Mouse (Mus musculus): ENCODE measurements around the gene Lrfn4.

Lrfn4 gene

GRCm38 (mm10) chr19:4615151-4616093 is at the start of gene Lrfn4:
Gene Lrfn4 (minus strand): TSS chr19:4615667.
- peak; percentile 45 to 47 for DNase-seq

GRCm38 (mm10) chr19:4658156-4658555 is 42.7 kb upstream of the Lrfn4 start:
- DNase-seq: no peak

- DNase-seq: no peak
Observed at GRCm38 (mm10) chr19:4646917-4647492, 31.5 kb upstream of the Lrfn4 start.

DNA sequence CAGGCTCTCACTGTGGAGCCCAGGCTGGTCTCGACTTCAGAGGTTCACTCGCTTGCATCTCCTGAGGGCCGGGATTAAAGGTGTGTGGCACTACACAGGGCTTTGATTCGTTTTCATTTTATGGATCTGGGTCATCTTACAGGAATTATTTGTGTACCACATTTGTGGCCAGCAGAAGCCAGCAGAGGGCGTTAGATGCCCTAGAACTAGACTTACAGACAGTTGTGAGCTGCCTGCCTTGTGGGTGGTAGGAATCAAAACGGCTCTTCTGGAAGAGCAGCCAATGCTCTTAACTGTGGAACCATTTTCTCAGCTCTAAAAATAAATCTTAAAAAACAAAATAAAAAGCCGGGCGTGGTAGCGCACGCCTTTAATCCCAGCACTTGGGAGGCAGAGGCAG is 28.8 kb upstream of the Lrfn4 start:
- no peak for DNase-seq

GRCm38 (mm10) chr19:4635986-4636385 is 20.5 kb upstream of the Lrfn4 start:
- no peak for DNase-seq

- peak; percentile 83 to 86 for DNase-seq
Observed at GRCm38 (mm10) chr19:4628819-4629218, 13.4 kb upstream of the Lrfn4 start.

GRCm38 (mm10) chr19:4625829-4626535 is 10.5 kb upstream of the Lrfn4 start:
- no peak for DNase-seq

DNA sequence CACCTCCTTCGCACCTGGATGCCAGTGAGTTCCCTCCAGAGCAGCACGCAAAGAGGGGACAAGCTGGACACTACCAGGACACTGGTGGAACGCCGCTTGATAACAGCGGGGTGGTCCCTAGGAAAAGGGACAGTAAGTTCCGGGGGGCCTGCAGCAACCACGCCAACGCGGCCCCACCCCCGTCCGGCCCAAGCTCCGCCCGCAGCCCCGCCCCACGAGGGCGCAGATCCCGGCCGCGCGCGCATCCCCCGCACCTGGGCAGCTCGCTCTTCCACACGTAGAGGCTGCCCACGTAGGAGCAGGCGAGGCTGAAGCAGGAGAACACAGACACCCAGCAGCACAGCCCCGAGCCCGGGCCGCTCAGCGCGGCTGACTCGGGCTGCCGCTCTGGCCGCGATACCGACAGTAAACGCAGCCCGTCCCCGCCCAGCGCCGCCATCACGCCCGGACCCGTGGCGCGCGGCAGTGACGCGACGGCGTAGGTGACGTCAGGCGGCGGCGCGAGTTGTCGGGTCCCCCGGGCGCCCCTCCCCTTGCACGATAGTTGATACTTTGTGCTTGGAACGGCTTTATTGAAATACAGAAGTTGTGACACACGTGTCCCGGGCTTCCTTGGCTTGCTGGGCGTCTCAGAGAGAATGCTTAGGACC is 9.8 kb upstream of the Lrfn4 start, which contains the start of gene Rce1:
Rce1 (minus strand) TSS at position 463 of the 650 bp plus-strand sequence.
- peak; percentile 95 to 96 for DNase-seq

- DNase-seq: no peak
Observed at GRCm38 (mm10) chr19:4624406-4625178, 9.1 kb upstream of the Lrfn4 start.

DNA sequence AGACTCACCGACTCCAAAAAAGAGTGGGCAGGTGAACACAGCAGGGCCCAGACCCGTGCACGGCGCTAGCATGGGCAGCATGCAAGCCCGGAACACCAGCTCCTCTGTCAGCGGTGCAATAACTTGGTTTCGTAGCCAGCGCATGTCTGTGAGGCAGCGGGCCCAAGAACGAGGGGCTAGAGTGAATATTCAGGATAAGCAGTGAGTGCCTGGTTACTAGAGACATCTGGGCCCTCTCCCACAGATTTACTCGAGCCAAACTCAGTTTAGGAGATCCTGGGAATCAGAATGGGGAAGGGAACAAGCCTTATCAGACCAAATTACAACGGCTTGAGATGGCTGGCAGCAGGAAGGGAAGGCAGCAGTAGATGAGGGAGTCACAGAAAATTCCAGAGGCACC is 8.5 kb upstream of the Lrfn4 start:
- no peak for DNase-seq

DNA sequence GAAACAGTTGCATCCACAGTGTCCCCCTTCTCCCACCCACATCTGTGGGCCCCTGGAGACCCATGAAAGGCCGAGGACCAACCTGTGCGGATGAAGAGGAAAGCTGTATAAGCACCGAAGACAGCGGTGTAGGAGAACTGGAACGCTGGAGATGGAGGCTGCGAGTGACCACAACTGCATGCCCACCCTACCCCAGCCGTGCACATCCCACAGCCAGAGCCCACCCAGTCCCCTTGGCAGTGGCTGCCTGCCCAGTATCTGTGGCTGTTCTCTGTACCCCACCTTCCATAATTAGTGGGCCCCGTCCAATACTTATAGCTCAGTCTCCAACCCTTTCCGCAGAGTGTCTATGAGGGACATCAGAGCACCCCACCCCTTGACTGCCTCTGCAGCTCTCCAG is 8.0 kb upstream of the Lrfn4 start:
- DNase-seq: no peak

GRCm38 (mm10) chr19:4622780-4623179 is 7.3 kb upstream of the Lrfn4 start:
- DNase-seq: no peak

DNA sequence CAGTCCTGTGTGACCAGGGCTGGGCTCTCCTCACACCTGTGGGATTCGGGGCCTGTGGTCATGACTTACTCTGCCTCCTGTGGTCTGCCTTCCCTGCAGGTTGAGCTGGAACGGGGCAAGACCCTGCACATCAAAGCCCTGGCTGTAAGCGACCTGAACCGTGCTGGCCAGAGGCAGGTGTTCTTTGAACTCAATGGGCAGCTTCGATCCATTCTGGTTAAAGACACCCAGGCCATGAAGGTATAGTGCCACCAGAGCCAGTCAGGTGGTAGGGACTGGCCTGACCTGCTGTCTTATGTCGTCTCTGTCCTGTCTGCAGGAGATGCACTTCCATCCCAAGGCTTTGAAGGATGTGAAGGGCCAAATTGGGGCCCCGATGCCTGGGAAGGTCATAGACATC is 5.3 kb upstream of the Lrfn4 start:
- no peak for DNase-seq

DNA sequence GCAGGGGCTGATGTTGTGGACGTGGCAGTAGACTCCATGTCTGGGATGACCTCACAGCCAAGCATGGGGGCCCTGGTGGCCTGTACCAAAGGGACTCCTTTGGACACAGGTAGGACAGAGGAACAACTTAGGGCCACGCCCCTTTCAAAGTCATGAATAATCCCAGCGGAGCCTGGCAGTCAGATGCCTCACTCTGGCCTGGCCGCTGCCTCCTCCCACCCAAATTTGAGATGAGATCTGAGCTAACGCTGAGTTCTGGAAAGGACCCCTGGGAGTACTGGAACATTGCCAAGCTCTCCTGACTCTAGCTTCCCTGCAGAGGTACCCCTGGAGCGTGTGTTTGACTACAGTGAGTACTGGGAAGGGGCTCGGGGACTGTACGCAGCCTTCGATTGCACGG is 4.0 kb upstream of the Lrfn4 start:
- DNase-seq: no peak

- DNase-seq: no peak
Observed at GRCm38 (mm10) chr19:4618183-4618582, 2.7 kb upstream of the Lrfn4 start.

GRCm38 (mm10) chr19:4616546-4616945 is 1.1 kb upstream of the Lrfn4 start:
- DNase-seq: no peak

- DNase-seq: no peak
Observed at GRCm38 (mm10) chr19:4614305-4615150, 939 bp downstream of the Lrfn4 start.

DNA sequence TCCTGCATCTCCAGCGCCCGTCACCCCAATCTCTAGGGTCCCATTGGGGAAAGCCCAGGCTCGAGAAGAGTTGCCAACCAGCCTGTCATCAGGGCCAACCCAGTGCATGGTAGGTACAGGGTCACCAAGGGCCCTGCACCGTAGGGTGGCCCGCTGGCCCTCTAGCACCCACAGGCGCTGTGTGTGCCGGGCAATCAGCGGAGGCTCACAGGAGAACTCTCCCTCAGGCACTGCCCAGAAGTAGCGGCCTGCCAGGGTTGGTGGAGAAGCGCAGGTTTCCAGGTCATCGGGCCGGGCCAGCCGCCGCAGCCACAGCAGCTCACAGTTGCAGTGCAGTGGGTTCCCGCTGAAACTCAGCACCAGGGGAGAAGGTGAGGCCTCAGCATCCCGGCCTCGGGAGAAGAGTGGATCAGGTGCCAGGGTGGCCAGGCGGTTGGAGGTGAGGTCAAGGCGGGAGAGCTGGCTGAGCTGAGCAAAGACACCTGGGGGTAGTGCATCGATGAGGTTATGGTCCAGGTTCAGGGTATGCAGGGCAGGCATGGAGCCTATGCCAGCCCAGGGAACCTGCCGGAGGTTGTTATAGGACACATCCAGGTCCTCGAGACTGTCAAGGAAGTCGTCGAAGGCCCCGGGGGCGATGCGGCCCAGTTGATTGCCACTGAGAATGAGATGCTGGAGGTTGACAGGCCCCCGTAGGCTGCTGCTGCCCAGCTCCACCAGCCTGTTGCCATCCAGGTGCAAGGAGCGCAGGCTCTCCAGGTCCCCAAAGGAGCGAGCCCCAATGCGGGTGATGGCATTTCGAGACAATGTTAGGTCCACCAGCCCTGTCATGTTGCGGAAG is 1.8 kb downstream of the Lrfn4 start:
- DNase-seq: no peak

DNA sequence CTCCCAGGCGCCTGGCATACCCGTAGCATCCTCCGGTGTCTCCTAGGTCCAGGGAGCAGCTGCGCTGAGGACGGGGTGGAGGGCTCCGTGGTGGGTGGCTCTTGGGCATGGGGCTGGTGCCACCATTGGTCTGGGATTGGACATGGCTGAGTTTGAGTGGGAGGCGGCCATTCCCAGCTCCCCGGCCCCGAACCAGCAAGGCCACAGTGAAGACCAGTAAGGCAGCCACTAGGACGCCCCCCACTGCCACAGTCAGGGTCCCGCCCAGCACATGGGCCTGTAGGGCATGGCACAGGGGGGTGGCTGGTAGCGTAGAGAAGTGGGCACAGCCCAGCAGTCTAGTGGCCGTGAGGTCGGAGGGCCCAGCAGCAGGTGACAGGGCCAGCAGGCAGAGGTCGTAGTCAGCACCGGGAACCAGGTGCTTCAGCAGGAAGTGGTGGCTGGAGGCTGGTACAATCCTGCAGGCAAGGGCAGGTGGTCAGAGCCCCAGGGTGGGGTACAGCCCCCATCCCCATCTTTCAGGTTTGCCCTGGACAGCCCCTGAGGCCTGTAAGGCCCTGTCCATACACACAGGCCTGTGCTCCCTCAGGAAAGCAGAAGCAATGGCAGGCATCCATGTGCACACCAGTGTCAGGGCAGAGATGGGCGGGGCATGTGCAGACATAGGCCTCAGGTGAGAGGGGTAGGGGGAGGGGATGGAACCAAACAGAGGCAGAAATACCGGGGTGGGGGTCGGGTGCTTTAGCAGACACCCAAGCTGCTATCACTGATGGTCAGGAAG is 3.1 kb downstream of the Lrfn4 start:
- DNase-seq: no peak

DNA sequence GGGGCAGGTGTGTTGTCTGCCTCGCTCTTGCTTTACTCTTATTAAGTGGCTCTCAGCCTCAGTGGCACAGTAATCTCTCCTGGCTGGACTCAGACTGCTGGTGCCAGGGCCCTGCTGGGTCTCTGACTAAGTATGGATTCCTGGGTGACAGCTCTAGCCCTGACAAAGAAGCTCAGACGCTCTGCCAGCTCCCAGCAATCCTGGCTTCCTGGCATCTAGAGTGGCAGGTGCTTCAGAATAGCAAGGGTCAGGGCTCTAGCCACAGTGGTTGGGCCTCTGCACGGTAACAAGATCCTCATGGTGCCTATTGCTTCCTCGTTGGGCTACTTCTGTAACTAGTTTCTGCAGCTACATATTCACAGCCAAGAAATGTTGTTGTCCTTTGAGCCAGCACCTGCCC is 5.4 kb downstream of the Lrfn4 start:
- no peak for DNase-seq
